Mouse (Mus musculus) CH12.LX (cell line): Measurements from ENCODE around the gene Tomm22. TPM values are rescaled to one million over a fixed set of nuclear protein-coding genes. Genes with fewer than 3 reads are reported as not detected.

Experiments used
- DNase-seq: peaks from one replicate; pipeline ENCODE4 v3.0.0-alpha.2; 2013; ENCODE audit errors: extremely low read depth
- H3K27ac ChIP-seq: 2 replicates; pipeline ENCODE4 v1.5.1; 2012; ENCODE audit warnings: low read depth, mild to moderate bottlenecking, control low read depth, moderate library complexity; ENCODE audit not compliant: insufficient read depth
- H3K27me3 ChIP-seq: replicated peaks from 2 replicates; pipeline ENCODE3; 2012; ENCODE audit warnings: inconsistent platforms
- H3K36me3 ChIP-seq, 2 experiments: replicated peaks in 1 of 2; 2 replicates each; pipeline versions ENCODE3 to v1.6.1; 2012; ENCODE audit warnings: inconsistent platforms in 1 of 2, low read length in 1 of 2, mild to moderate bottlenecking in 1 of 2, mixed read lengths in 1 of 2, moderate library complexity in 1 of 2; ENCODE audit not compliant: control insufficient read depth in 1 of 2, insufficient read depth in 1 of 2
- H3K4me1 ChIP-seq, 2 experiments: 2 replicates each; pipeline ENCODE4 v1.6.1; 2012; ENCODE audit warnings: inconsistent platforms in 1 of 2, moderate library complexity in 1 of 2; ENCODE audit not compliant: insufficient read depth in 2 of 2, control insufficient read depth in 1 of 2
- H3K4me2 ChIP-seq: 2 replicates; pipeline ENCODE4 v1.6.1; 2012; ENCODE audit warnings: low read depth, mild to moderate bottlenecking, control low read depth; ENCODE audit not compliant: poor library complexity, insufficient read depth, severe bottlenecking
- H3K4me3 ChIP-seq, 3 experiments: fragments of 150-350 bp in 1 of 3; sonication (generic) in 1 of 3; replicated peaks in 1 of 3; 2 replicates each; pipeline versions ENCODE3 to v1.5.1; 2011 to 2012; ENCODE audit warnings: low read depth in 2 of 3, low read length in 2 of 3, mild to moderate bottlenecking in 2 of 3, moderate library complexity in 2 of 3, control low read depth in 1 of 3, improper control_type of control experiment in 1 of 3, inconsistent platforms in 1 of 3, mixed read lengths in 1 of 3; ENCODE audit not compliant: poor library complexity in 1 of 3
- H3K79me2 ChIP-seq: replicated peaks from 2 replicates; pipeline ENCODE4 v1.6.1; 2012; ENCODE audit warnings: mild to moderate bottlenecking, moderate library complexity; ENCODE audit not compliant: control insufficient read depth, poor library complexity, insufficient read depth, severe bottlenecking; ENCODE audit errors: extremely low read depth
- H3K9ac ChIP-seq: 2 replicates; pipeline ENCODE4 v1.6.1; 2012; ENCODE audit warnings: low read depth, mild to moderate bottlenecking, control low read depth, moderate library complexity; ENCODE audit not compliant: insufficient read depth
- H3K9me3 ChIP-seq: replicated peaks from 2 replicates; pipeline ENCODE3; 2012; ENCODE audit warnings: low read length, inconsistent platforms, mixed read lengths
- CHD2 ChIP-seq: IDR thresholded peaks from 2 replicates; pipeline ENCODE4 v1.6.1; 2011; ENCODE audit warnings: low read length, improper control_type of control experiment
- CTCF ChIP-seq, 2 experiments: IDR thresholded peaks in 1 of 2; conservative IDR thresholded peaks in 1 of 2; 2 replicates each; pipeline ENCODE4 v1.5.1; 2011 to 2012; ENCODE audit warnings: low read depth in 2 of 2, low read length in 2 of 2, improper control_type of control experiment in 1 of 2, inconsistent platforms in 1 of 2, mild to moderate bottlenecking in 1 of 2, moderate library complexity in 1 of 2
- EP300 ChIP-seq: IDR thresholded peaks from 2 replicates; pipeline ENCODE4 v1.6.1; 2011; ENCODE audit warnings: low read length, improper control_type of control experiment
- GABPA ChIP-seq: IDR thresholded peaks from 2 replicates; pipeline ENCODE4 v1.6.1; 2012; ENCODE audit warnings: low read depth, low read length, improper control_type of control experiment, inconsistent platforms; ENCODE audit not compliant: insufficient replicate concordance
- KAT2A ChIP-seq: IDR thresholded peaks from 2 replicates; pipeline ENCODE4 v1.6.1; 2012; ENCODE audit warnings: low read length, improper control_type of control experiment, inconsistent platforms; ENCODE audit not compliant: insufficient replicate concordance
- MAFK ChIP-seq: IDR thresholded peaks from 2 replicates; pipeline ENCODE4 v1.6.1; 2011; ENCODE audit warnings: low read length, improper control_type of control experiment; ENCODE audit not compliant: insufficient replicate concordance
- MAX ChIP-seq: IDR thresholded peaks from 2 replicates; pipeline ENCODE4 v1.6.1; 2011; ENCODE audit warnings: low read length, improper control_type of control experiment
- MEF2A ChIP-seq: IDR thresholded peaks from 2 replicates; pipeline ENCODE4 v1.6.1; 2014; ENCODE audit warnings: low read depth, mild to moderate bottlenecking, inconsistent platforms, low read length, improper control_type of control experiment, borderline replicate concordance
- MYC ChIP-seq: IDR thresholded peaks from 2 replicates; pipeline ENCODE4 v1.6.1; 2011; ENCODE audit warnings: low read depth, mild to moderate bottlenecking, improper control_type of control experiment, low read length
- NELFE ChIP-seq: IDR thresholded peaks from 2 replicates; pipeline ENCODE4 v1.6.1; 2011; ENCODE audit warnings: low read depth, low read length, improper control_type of control experiment
- POLR2AphosphoS2 ChIP-seq: IDR thresholded peaks from 2 replicates; pipeline ENCODE4 v1.6.1; 2011; ENCODE audit warnings: low read depth, low read length, improper control_type of control experiment
- SIN3A ChIP-seq: IDR thresholded peaks from 2 replicates; pipeline ENCODE4 v1.6.1; 2012; ENCODE audit warnings: low read length, improper control_type of control experiment, inconsistent platforms
- SMC3 ChIP-seq: IDR thresholded peaks from 2 replicates; pipeline ENCODE4 v1.6.1; 2011; ENCODE audit warnings: low read depth, low read length, improper control_type of control experiment
- TBP ChIP-seq: conservative IDR thresholded peaks from 2 replicates; pipeline ENCODE4 v1.6.1; 2011; ENCODE audit warnings: low read depth, low read length, improper control_type of control experiment
- UBTF ChIP-seq: IDR thresholded peaks from 2 replicates; pipeline ENCODE4 v1.6.1; 2012; ENCODE audit warnings: low read depth, mild to moderate bottlenecking, inconsistent platforms, low read length, improper control_type of control experiment, moderate library complexity
- USF2 ChIP-seq: conservative IDR thresholded peaks from 2 replicates; pipeline ENCODE4 v1.6.1; 2011; ENCODE audit warnings: low read depth, low read length, improper control_type of control experiment
- ZC3H11A ChIP-seq: IDR thresholded peaks from 2 replicates; pipeline ENCODE4 v1.6.1; 2012; ENCODE audit warnings: low read depth, mild to moderate bottlenecking, inconsistent platforms, low read length, improper control_type of control experiment
- dilution Hi-C: fragments of 300-500 bp; cut with MboI; formaldehyde crosslinking; loops from 2 replicates; pipeline ENCODE4 v1.14.3; 2020; ENCODE audit warnings: low sequenced_read_pairs; ENCODE audit not compliant: extremely low pct_unique_long_range_greater_than_20kb, extremely low pct_ligation_motif_present
- in situ Hi-C: fragments of 300-500 bp; cut with MboI; formaldehyde crosslinking; loops from 3 replicates; pipeline ENCODE4 v1.14.3; 2019; ENCODE audit warnings: low sequenced_read_pairs, low pct_ligation_motif_present, low pct_unique_long_range_greater_than_20kb, mixed read lengths
- polyA plus RNA-seq: library from polyadenylated mRNA; unstranded; fragments of >175 nt; gene quantifications from 2 replicates; pipeline ENCODE4 v1.2.1, GENCODE M21; 2012; ENCODE audit warnings: low read depth; ENCODE audit not compliant: insufficient read length
- total RNA-seq, 2 experiments: library from RNA; depleted of rRNA; stranded (reverse); fragments of 300-350 nt in 1 of 2; fragments of >200 nt in 1 of 2; gene quantifications; 2 replicates each; pipeline ENCODE4 v1.2.3; 2012 to 2014

Tomm22 gene
- total and polyA plus RNA-seq, 3 experiments: 109 to 496 (median 234) TPM

GRCm38 (mm10) chr15:79695516-79695915, 24.9 kb downstream of the Tomm22 start:
- Histone ChIP-seq H3K79me2 (peaks cover 28% of the 10 kb centered on the region), H3K4me1 (peaks cover 5 to 32% of the 10 kb centered on the region in 2 experiments), H3K27ac (no peak overlapping the region), H3K9me3 (no peaks in the 10 kb centered on the region), H3K4me3 (no peak overlapping the region), H3K36me3 (peaks cover 15 to 54% of the 10 kb centered on the region in 2 experiments), H3K4me2 (no peak overlapping the region), H3K9ac (no peak overlapping the region), H3K27me3 (no peaks in the 10 kb centered on the region)
- no peak for DNase-seq
- TF ChIP-seq MAX (no peak), CHD2 (no peak), USF2 (no peak), UBTF (no peak), CTCF (conservative IDR thresholded peaks at IDR 0.05 in 1 of 2, IDR thresholded peaks at IDR 0.05 in 1 of 2; ENCODE audit: low read depth in 2 of 2, low read length in 2 of 2) (no peak), GABPA (no peak), ZC3H11A (no peak), MAFK (no peak), KAT2A (no peak), SMC3 (no peak), MEF2A (no peak), MYC (no peak), EP300 (no peak), NELFE (no peak), SIN3A (no peak)
- dilution Hi-C loops (no loop called here), in situ Hi-C loops (no loop called here)

- Histone ChIP-seq H3K4me3 (no peak overlapping the region), H3K9me3 (no peaks in the 10 kb centered on the region), H3K36me3 (peaks cover 15 to 54% of the 10 kb centered on the region in 2 experiments), H3K9ac (no peak overlapping the region), H3K4me2 (no peak overlapping the region), H3K27ac (no peak overlapping the region), H3K79me2 (peaks cover 23% of the 10 kb centered on the region), H3K27me3 (no peaks in the 10 kb centered on the region), H3K4me1 (peaks cover 5 to 30% of the 10 kb centered on the region in 2 experiments)
- dilution Hi-C loops (no loop called here), in situ Hi-C loops (no loop called here)
- no peak for DNase-seq
- TF ChIP-seq POLR2AphosphoS2 (no peak), TBP (no peak), UBTF (no peak)
These were observed 25.8 kb downstream of the Tomm22 start for GRCm38 (mm10) chr15:79696508-79696907.
